Mouse (Mus musculus): ENCODE data around the gene Nsa2.
A peak's percentile ranks its signal among the peaks of the same experiment; 100 is the strongest.
"Not testable (repeated sequence)": the region's sequence is repeated elsewhere in the genome, so short reads cannot be mapped to it uniquely, and the experiment has no call there.

Gene Nsa2

GRCm38 (mm10) chr13:97137466-97138400 lies at the start of gene Nsa2, which contains the start of gene Gfm2:
Gene Nsa2 (minus strand): TSS chr13:97137937.
Gene Gfm2 (plus strand): TSS chr13:97137937.
- peak; percentile 90 to 92 for DNase-seq

- DNase-seq, result no peak
These were observed 48.6 kb upstream of the Nsa2 start for GRCm38 (mm10) chr13:97186346-97186745.

- DNase-seq, result peak; percentile 19 to 24
These were observed 46.9 kb upstream of the Nsa2 start for GRCm38 (mm10) chr13:97184656-97185055.

GRCm38 (mm10) chr13:97184168-97184567 lies 46.4 kb upstream of the Nsa2 start:
- no peak for DNase-seq

- peak; percentile 59 to 65 for DNase-seq
These were observed 45.1 kb upstream of the Nsa2 start for GRCm38 (mm10) chr13:97182821-97183220.

- DNase-seq, result no peak
These were observed 42.5 kb upstream of the Nsa2 start for GRCm38 (mm10) chr13:97180113-97180828.

GRCm38 (mm10) chr13:97178943-97179342 lies 41.2 kb upstream of the Nsa2 start:
- DNase-seq, result no peak

GRCm38 (mm10) chr13:97176731-97177130 lies 39.0 kb upstream of the Nsa2 start:
- DNase-seq, result no peak

- no peak for DNase-seq
These were observed 38.0 kb upstream of the Nsa2 start for GRCm38 (mm10) chr13:97175520-97176264.

- peak; percentile 79 to 83 for DNase-seq
These were observed 8.1 kb upstream of the Nsa2 start for GRCm38 (mm10) chr13:97145834-97146233.

- DNase-seq, result no peak
These were observed 4.6 kb upstream of the Nsa2 start for GRCm38 (mm10) chr13:97142321-97142720.

- peak in 1 of 2 experiments; percentile 15 for DNase-seq
These were observed 731 bp upstream of the Nsa2 start for GRCm38 (mm10) chr13:97138404-97138931.

GRCm38 (mm10) chr13:97130413-97130812 lies 7.3 kb downstream of the Nsa2 start:
- DNase-seq, result not testable (repeated sequence)

GRCm38 (mm10) chr13:97129654-97130053 lies 8.1 kb downstream of the Nsa2 start:
- not testable (repeated sequence) for DNase-seq

- no peak for DNase-seq
These were observed 16.4 kb downstream of the Nsa2 start for GRCm38 (mm10) chr13:97121341-97121740.

- no peak for DNase-seq
These were observed 28.7 kb downstream of the Nsa2 start for GRCm38 (mm10) chr13:97109046-97109445.

GRCm38 (mm10) chr13:97107721-97108120 lies 30.0 kb downstream of the Nsa2 start:
- DNase-seq, result not testable (repeated sequence)

- no peak for DNase-seq
These were observed 32.7 kb downstream of the Nsa2 start for GRCm38 (mm10) chr13:97104996-97105395.

GRCm38 (mm10) chr13:97099187-97099852 lies 38.4 kb downstream of the Nsa2 start, which contains the start of gene Gm6169:
Gene Gm6169 (minus strand): TSS chr13:97099237.
- DNase-seq, result peak; percentile 84 to 88

- DNase-seq, result no peak
These were observed 42.0 kb downstream of the Nsa2 start for GRCm38 (mm10) chr13:97095726-97096125.

GRCm38 (mm10) chr13:97088183-97088582 lies 49.6 kb downstream of the Nsa2 start:
- DNase-seq, result peak; percentile 13 to 34

GRCm38 (mm10) chr13:97087421-97087820 lies 50.3 kb downstream of the Nsa2 start:
- no peak for DNase-seq

Measured in cerebellum, postnatal 10 days (tissue).